Comparison of ENCODE assay signal across 16 mouse cellular contexts in genomic region chr5:4009540-4009939, GRCm38 (mm10).
"Had no signal": no experiment of that assay in that cellular context is flagged by ENCODE, and none has a peak within 500 bp of the region (broad histone marks: within the 10 kb centered on the region; RNA-seq: fewer than 3 reads in every experiment).

No protein-coding gene starts in this region.

- H3K9ac ChIP-seq: liver, embryonic 13.5 days; midbrain, embryonic 12.5 days; midbrain, embryonic 15.5 days; neural tube, embryonic 12.5 days; neural tube, embryonic 15.5 days had no signal

- H3K9me3 ChIP-seq: liver, embryonic 13.5 days; midbrain, embryonic 12.5 days; midbrain, embryonic 15.5 days; neural tube, embryonic 12.5 days; neural tube, embryonic 15.5 days had no signal

- H3K27ac ChIP-seq: kidney, postnatal 0 days; left cerebral cortex, adult 2 months; liver, embryonic 13.5 days; macrophage; midbrain, embryonic 12.5 days; midbrain, embryonic 15.5 days; neural tube, embryonic 12.5 days; neural tube, embryonic 15.5 days had no signal

- ATAC-seq: midbrain, embryonic 15.5 days had no signal

- H3K4me3 ChIP-seq: left cerebral cortex, adult 2 months; liver, embryonic 13.5 days; midbrain, embryonic 12.5 days; midbrain, embryonic 15.5 days; neural tube, embryonic 12.5 days; neural tube, embryonic 15.5 days had no signal

- H3K4me1 ChIP-seq: liver, embryonic 13.5 days; midbrain, embryonic 12.5 days; midbrain, embryonic 15.5 days; neural tube, embryonic 12.5 days; neural tube, embryonic 15.5 days had no signal

- H3K27me3 ChIP-seq: liver, embryonic 13.5 days; midbrain, embryonic 12.5 days; midbrain, embryonic 15.5 days; neural tube, embryonic 12.5 days; neural tube, embryonic 15.5 days had no signal

- DNase-seq: kidney, adult 2 months; kidney, postnatal 25 days; layer of hippocampus, postnatal 36 days; liver, embryonic 13.5 days; lung, adult 2 months; retina, postnatal 1 day; right cerebral cortex, postnatal 25 days; thymus, adult 18-20 months; thymus, postnatal 36 days had no signal

- H3K4me2 ChIP-seq: liver, embryonic 13.5 days; midbrain, embryonic 12.5 days; midbrain, embryonic 15.5 days; neural tube, embryonic 12.5 days; neural tube, embryonic 15.5 days had no signal
